Mouse (Mus musculus) myocyte (in vitro differentiated cells): ENCODE measurements around the gene Tescl. TPM values are rescaled to one million over a fixed set of nuclear protein-coding genes. Genes with fewer than 3 reads are reported as not detected.

ENCODE experiments used
- H3K27me3 ChIP-seq: one replicate; pipeline ENCODE4 v1.6.1; 2011; ENCODE audit not compliant: control insufficient read depth, insufficient read depth, insufficient read length
- H3K36me3 ChIP-seq: one replicate; pipeline ENCODE4 v1.6.1; 2011; ENCODE audit not compliant: control insufficient read depth, insufficient read depth
- H3K4me2 ChIP-seq: one replicate; pipeline ENCODE4 v1.6.1; 2011; ENCODE audit warnings: low read depth, control low read depth
- H3K4me3 ChIP-seq: one replicate; pipeline ENCODE4 v1.5.1; 2011; ENCODE audit warnings: mild to moderate bottlenecking, control low read depth, moderate library complexity
- H3K79me2 ChIP-seq: one replicate; pipeline ENCODE4 v1.6.1; 2011; ENCODE audit not compliant: control insufficient read depth, insufficient read depth
- H3ac ChIP-seq: one replicate; pipeline ENCODE4 v1.6.1; 2011; ENCODE audit not compliant: control insufficient read depth, insufficient read length
- CEBPB ChIP-seq: IDR thresholded peaks from 2 replicates; pipeline ENCODE4 v1.6.1; 2011; ENCODE audit warnings: mild to moderate bottlenecking, moderate library complexity; ENCODE audit not compliant: poor library complexity, insufficient read depth, severe bottlenecking
- E2F4 ChIP-seq: IDR thresholded peaks from one replicate; pipeline ENCODE4 v1.6.1; 2011; ENCODE audit warnings: mild to moderate bottlenecking, control low read depth, moderate library complexity; ENCODE audit not compliant: insufficient read depth
- MAX ChIP-seq: IDR thresholded peaks from one replicate; pipeline ENCODE4 v1.6.1; 2011; ENCODE audit warnings: low read depth, mild to moderate bottlenecking, control low read depth
- MYOD1 ChIP-seq, 3 experiments: IDR thresholded peaks; one replicate each; pipeline ENCODE4 v1.6.1; 2011; ENCODE audit warnings: control low read depth in 2 of 3, low read depth in 2 of 3, mild to moderate bottlenecking in 2 of 3, moderate library complexity in 1 of 3; ENCODE audit not compliant: insufficient read length in 2 of 3, control insufficient read depth in 1 of 3
- MYOG ChIP-seq, 3 experiments: IDR thresholded peaks; one replicate each; pipeline ENCODE4 v1.6.1; 2011; ENCODE audit warnings: control low read depth in 2 of 3, low read depth in 2 of 3, mild to moderate bottlenecking in 2 of 3; ENCODE audit not compliant: insufficient read length in 2 of 3, control insufficient read depth in 1 of 3, insufficient read depth in 1 of 3
- POLR2A ChIP-seq: IDR thresholded peaks from one replicate; pipeline ENCODE4 v1.6.1; 2011; ENCODE audit warnings: low read depth, mild to moderate bottlenecking, control low read depth, moderate library complexity; ENCODE audit not compliant: insufficient read length
- POLR2AphosphoS2 ChIP-seq: IDR thresholded peaks from one replicate; pipeline ENCODE4 v1.6.1; 2011; ENCODE audit warnings: low read depth, control low read depth; ENCODE audit not compliant: insufficient read length
- REST ChIP-seq: IDR thresholded peaks from one replicate; pipeline ENCODE4 v1.6.1; 2011; ENCODE audit warnings: mild to moderate bottlenecking, control low read depth, moderate library complexity; ENCODE audit not compliant: insufficient read depth, insufficient read length
- SRF ChIP-seq: IDR thresholded peaks from one replicate; pipeline ENCODE4 v1.6.1; 2011; ENCODE audit warnings: low read depth; ENCODE audit not compliant: control insufficient read depth, insufficient read length
- TCF12 ChIP-seq: IDR thresholded peaks from one replicate; pipeline ENCODE4 v1.6.1; 2011; ENCODE audit warnings: mild to moderate bottlenecking, control low read depth; ENCODE audit not compliant: poor library complexity, insufficient read depth, severe bottlenecking
- TCF3 ChIP-seq: IDR thresholded peaks from one replicate; pipeline ENCODE4 v1.6.1; 2011; ENCODE audit warnings: low read depth, control low read depth; ENCODE audit not compliant: insufficient read length
- USF1 ChIP-seq: IDR thresholded peaks from one replicate; pipeline ENCODE4 v1.6.1; 2011; ENCODE audit warnings: low read depth, mild to moderate bottlenecking, control low read depth, moderate library complexity
- polyA plus RNA-seq: library from polyadenylated mRNA; unstranded; fragments of >200 nt; fragmentation: generic; extraction: Trizol; gene quantifications from one replicate; pipeline ENCODE4 v1.2.1, GENCODE M21; 2012; ENCODE audit warnings: missing spikeins

The Tescl gene
- polyA plus RNA-seq, 1 experiment: 0.05 TPM

DNA sequence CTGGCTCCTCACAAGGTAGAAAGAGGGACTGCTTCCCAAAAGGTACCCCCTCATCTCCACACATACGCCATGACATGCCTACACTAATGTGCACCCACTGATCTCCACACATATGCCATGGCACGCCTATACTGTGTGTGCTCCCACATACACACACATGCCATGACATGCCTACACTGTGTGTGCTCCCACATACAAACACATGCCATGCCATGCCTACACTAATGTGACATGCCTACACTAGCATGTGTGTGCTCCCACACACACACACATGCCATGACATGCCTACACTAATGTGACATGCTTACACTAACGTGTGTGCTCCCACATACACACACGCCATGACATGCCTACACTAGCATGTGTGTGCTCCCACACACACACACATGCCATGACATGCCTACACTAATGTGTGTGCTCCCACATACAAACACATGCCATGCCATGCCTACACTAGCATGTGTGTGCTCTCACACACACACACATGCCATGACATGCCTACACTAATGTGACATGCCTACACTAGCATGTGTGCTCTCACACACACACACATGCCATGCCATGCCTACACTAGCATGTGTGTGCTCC is 43.5 kb downstream of the Tescl start:
- TF ChIP-seq POLR2AphosphoS2: peak; percentile 75
- no peak for TF ChIP-seq TCF12
- Histone ChIP-seq H3K4me2 (no peak overlapping the region), H3K79me2 (no peaks in the 10 kb centered on the region), H3K27me3 (no peaks in the 10 kb centered on the region), H3K4me3 (no peak overlapping the region), H3ac (no peak overlapping the region), H3K36me3 (no peaks in the 10 kb centered on the region)

DNA sequence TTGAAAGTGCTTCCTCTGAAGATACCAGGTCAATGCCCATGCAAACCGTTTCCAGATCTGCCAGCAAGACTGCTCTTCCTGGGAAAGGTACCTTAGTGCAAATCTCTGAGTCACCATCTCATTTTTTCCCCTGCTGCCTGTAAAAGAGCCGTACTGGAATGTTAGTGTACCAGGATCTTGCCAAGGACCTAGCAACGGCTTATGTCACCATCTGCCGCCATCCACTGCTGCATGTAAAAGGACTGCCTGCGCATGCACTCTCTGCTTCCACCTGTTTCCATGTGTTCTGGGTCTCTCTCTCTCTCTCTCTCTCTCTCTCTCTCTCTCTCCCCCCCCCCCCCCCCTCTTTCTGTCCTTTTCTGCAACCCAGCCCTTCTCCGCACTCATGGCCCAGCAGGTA is 45.2 kb downstream of the Tescl start:
- TF ChIP-seq REST: no peak
- no peak for TF ChIP-seq MYOD1 (IDR thresholded peaks at IDR 0.05; ENCODE audit: control insufficient read depth in 1 of 3, insufficient read length in 2 of 3, low read depth in 2 of 3)
- TF ChIP-seq E2F4: no peak
- TF ChIP-seq TCF3: no peak
- no peak for TF ChIP-seq POLR2A
- TF ChIP-seq MAX: no peak
- no peak for TF ChIP-seq MYOG (IDR thresholded peaks at IDR 0.05; ENCODE audit: control insufficient read depth in 1 of 3, insufficient read depth in 1 of 3, insufficient read length in 2 of 3, low read depth in 2 of 3)
- no peak for TF ChIP-seq SRF
- TF ChIP-seq USF1: no peak
- no peak for TF ChIP-seq POLR2AphosphoS2
- no peak for TF ChIP-seq TCF12
- Histone ChIP-seq H3K27me3 (no peaks in the 10 kb centered on the region), H3K36me3 (no peaks in the 10 kb centered on the region), H3ac (no peak overlapping the region), H3K4me2 (no peak overlapping the region), H3K4me3 (no peak overlapping the region), H3K79me2 (no peaks in the 10 kb centered on the region)

DNA sequence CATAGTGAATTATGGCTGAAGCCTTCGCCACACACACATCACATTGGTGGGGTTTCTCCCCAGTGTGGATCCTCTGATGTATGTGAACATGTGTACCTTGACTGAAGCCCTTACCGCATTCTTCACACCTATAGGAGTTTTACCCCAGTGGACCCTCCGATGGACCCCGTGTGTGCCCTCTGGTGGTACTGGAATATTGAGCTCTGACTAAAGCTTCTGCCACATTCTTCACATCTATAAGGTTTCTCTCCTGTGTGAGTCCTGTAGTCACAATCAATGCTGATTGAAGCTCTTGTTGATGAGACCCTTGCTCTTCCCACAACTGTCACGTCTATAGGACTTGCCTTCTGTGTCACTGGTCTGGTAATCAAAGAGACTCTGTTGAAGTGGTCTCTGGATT is 46.1 kb downstream of the Tescl start:
- no peaks in the 10 kb centered on the region for H3K79me2 ChIP-seq
- TF ChIP-seq MYOD1 (IDR thresholded peaks at IDR 0.05; ENCODE audit: control insufficient read depth in 1 of 3, insufficient read length in 2 of 3, low read depth in 2 of 3) (no peak), MYOG (IDR thresholded peaks at IDR 0.05; ENCODE audit: control insufficient read depth in 1 of 3, insufficient read depth in 1 of 3, insufficient read length in 2 of 3, low read depth in 2 of 3) (no peak), CEBPB (no peak), USF1 (no peak), POLR2AphosphoS2 (no peak), MAX (no peak), TCF3 (no peak), POLR2A (no peak), REST (no peak), E2F4 (no peak), TCF12 (no peak)
- no peak overlapping the region for H3K4me3 ChIP-seq
- no peaks in the 10 kb centered on the region for H3K27me3 ChIP-seq
- H3K4me2 ChIP-seq: no peak overlapping the region
- no peak overlapping the region for H3ac ChIP-seq
- no peaks in the 10 kb centered on the region for H3K36me3 ChIP-seq

DNA sequence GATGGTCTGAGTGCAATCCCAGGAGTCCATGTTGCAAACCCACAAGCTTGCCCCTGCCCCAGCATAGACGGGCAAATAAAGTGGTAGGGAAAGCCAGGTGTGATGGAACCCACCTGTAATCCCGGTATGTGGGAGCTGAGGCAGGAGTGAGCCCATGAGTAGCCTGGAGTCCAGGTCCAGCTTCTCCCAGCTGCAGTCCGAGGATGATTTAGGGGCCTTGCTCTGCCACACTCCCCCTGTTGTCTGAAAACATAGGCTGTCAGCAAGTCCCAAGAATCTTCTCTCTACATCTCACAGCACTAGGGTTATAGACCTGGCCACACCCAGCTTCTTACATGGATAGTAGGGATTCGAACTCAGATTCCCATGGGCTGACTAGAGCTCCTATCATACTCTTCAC is 46.8 kb downstream of the Tescl start:
- TF ChIP-seq TCF3: no peak
- no peak for TF ChIP-seq SRF
- no peak for TF ChIP-seq CEBPB
- no peak for TF ChIP-seq USF1
- no peak for TF ChIP-seq E2F4
- TF ChIP-seq MYOD1 (IDR thresholded peaks at IDR 0.05; ENCODE audit: control insufficient read depth in 1 of 3, insufficient read length in 2 of 3, low read depth in 2 of 3): no peak
- no peak for TF ChIP-seq REST
- no peak for TF ChIP-seq POLR2AphosphoS2
- no peak for TF ChIP-seq MYOG (IDR thresholded peaks at IDR 0.05; ENCODE audit: control insufficient read depth in 1 of 3, insufficient read depth in 1 of 3, insufficient read length in 2 of 3, low read depth in 2 of 3)
- no peak for TF ChIP-seq MAX
- TF ChIP-seq POLR2A: no peak
- no peak for TF ChIP-seq TCF12

DNA sequence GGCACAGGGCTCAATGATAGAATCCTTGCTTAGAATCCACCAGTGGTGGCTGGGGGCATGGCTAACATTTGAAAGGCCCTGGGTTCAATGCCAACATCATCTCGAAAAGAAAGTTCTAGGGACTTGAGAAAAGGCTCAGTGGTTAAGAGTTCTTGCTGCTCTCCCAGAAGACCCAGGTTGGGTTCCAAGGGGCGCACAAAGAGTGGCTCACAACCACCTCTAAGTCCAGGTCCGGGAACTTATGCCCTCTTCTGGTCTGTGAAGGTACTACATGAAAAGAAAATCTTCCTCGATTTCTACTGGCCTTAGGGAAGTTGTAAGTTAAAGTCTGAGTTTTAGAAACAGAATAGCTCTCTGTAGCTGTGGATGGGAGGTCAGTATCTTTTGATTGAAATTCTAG is 47.6 kb downstream of the Tescl start:
- Histone ChIP-seq H3K4me3 (no peak overlapping the region), H3K79me2 (no peaks in the 10 kb centered on the region), H3ac (no peak overlapping the region), H3K36me3 (no peaks in the 10 kb centered on the region), H3K4me2 (no peak overlapping the region), H3K27me3 (no peaks in the 10 kb centered on the region)
- TF ChIP-seq CEBPB: no peak

More for the DNA sequence above, 46.8 kb downstream of the Tescl start:
- no peak overlapping the region for H3ac ChIP-seq
- H3K27me3 ChIP-seq: no peaks in the 10 kb centered on the region
- no peaks in the 10 kb centered on the region for H3K79me2 ChIP-seq
- H3K4me2 ChIP-seq: no peak overlapping the region
- H3K36me3 ChIP-seq: no peaks in the 10 kb centered on the region
- H3K4me3 ChIP-seq: no peak overlapping the region

Other genes with a start within 250 kb of the Tescl start
- gene Zfp112, start 221.6 kb downstream of the Tescl start, polyA plus RNA-seq: 1.2 TPM
- gene Zfp235, start 199.8 kb downstream of the Tescl start, polyA plus RNA-seq: 2.0 TPM
- not detected for gene Zfp114, start 158.9 kb downstream of the Tescl start, polyA plus RNA-seq
- 0.90 TPM for gene Zfp111, start 122.5 kb downstream of the Tescl start, polyA plus RNA-seq
- 0.46 TPM for gene Zfp109, start 96.4 kb downstream of the Tescl start, polyA plus RNA-seq
- 0.38 TPM for gene Zfp108, start 79.1 kb downstream of the Tescl start, polyA plus RNA-seq
- gene Zfp93, start 63.5 kb downstream of the Tescl start, polyA plus RNA-seq: 1.4 TPM
- gene Zfp61, start 32.7 kb downstream of the Tescl start, polyA plus RNA-seq: 4.3 TPM
- 2.1 TPM for gene Zfp94, start 17.3 kb downstream of the Tescl start, polyA plus RNA-seq
- gene Lypd5, start 15.3 kb upstream of the Tescl start, polyA plus RNA-seq: not detected
- gene Kcnn4, start 36.3 kb upstream of the Tescl start, polyA plus RNA-seq: 37.4 TPM
- 17.4 TPM for gene Smg9, start 65.7 kb upstream of the Tescl start, polyA plus RNA-seq
- 0.32 TPM for gene Irgc1, start 118.4 kb upstream of the Tescl start, polyA plus RNA-seq
- 32.5 TPM for gene Plaur, start 128.5 kb upstream of the Tescl start, polyA plus RNA-seq
- gene Cadm4, start 148.1 kb upstream of the Tescl start, polyA plus RNA-seq: 54.4 TPM
- 30.0 TPM for gene Zfp428, start 173.1 kb upstream of the Tescl start, polyA plus RNA-seq
- gene AC161166.1, start 178.5 kb upstream of the Tescl start, polyA plus RNA-seq: 0.10 TPM
- gene Irgq, start 196.8 kb upstream of the Tescl start, polyA plus RNA-seq: 17.4 TPM
- gene Pinlyp, start 212.2 kb upstream of the Tescl start, polyA plus RNA-seq: 0.17 TPM
- gene Xrcc1, start 212.4 kb upstream of the Tescl start, polyA plus RNA-seq: 32.7 TPM